Mouse (Mus musculus) CH12F3 (cell line): Measurements from ENCODE around the gene 2010111I01Rik.

Experiments
- in situ Hi-C: fragments of 300-500 bp; cut with MboI; formaldehyde crosslinking; loops from 2 replicates; pipeline ENCODE4 v1.14.3; 2020; ENCODE audit warnings: low sequenced_read_pairs

Gene 2010111I01Rik

GRCm38 (mm10) chr13:63016056-63016455 is 51.4 kb downstream of the 2010111I01Rik start:
- in situ Hi-C loops, result no loop called here

- in situ Hi-C loops, result no loop called here
These were observed 58.8 kb downstream of the 2010111I01Rik start for GRCm38 (mm10) chr13:63023243-63024217.

GRCm38 (mm10) chr13:63030023-63030422 is 65.3 kb downstream of the 2010111I01Rik start:
- in situ Hi-C loops, result no loop called here

GRCm38 (mm10) chr13:63031244-63031643 is 66.6 kb downstream of the 2010111I01Rik start:
- in situ Hi-C loops, result no loop called here

GRCm38 (mm10) chr13:63032304-63032830 is 67.7 kb downstream of the 2010111I01Rik start:
- in situ Hi-C loops, result no loop called here

- in situ Hi-C loops, result no loop called here
These were observed 68.3 kb downstream of the 2010111I01Rik start for GRCm38 (mm10) chr13:63032958-63033357.

GRCm38 (mm10) chr13:63033364-63033763 is 68.7 kb downstream of the 2010111I01Rik start:
- in situ Hi-C loops, result no loop called here

GRCm38 (mm10) chr13:63034666-63035065 is 70.0 kb downstream of the 2010111I01Rik start:
- in situ Hi-C loops, result no loop called here

GRCm38 (mm10) chr13:63037906-63038305 is 73.2 kb downstream of the 2010111I01Rik start:
- in situ Hi-C loops, result no loop called here

- in situ Hi-C loops, result no loop called here
These were observed 73.7 kb downstream of the 2010111I01Rik start for GRCm38 (mm10) chr13:63038415-63038814.

- in situ Hi-C loops, result no loop called here
These were observed 74.2 kb downstream of the 2010111I01Rik start for GRCm38 (mm10) chr13:63038871-63039270.

GRCm38 (mm10) chr13:63039326-63039725 is 74.6 kb downstream of the 2010111I01Rik start:
- in situ Hi-C loops, result no loop called here

- in situ Hi-C loops, result loop anchor here (10.0 kb wide), 1 partner anchor 285 kb away; no protein-coding TSS in a partner anchor
These were observed 75.2 kb downstream of the 2010111I01Rik start for GRCm38 (mm10) chr13:63039848-63040247.

- in situ Hi-C loops, result loop anchor here (10.0 kb wide), 1 partner anchor 279 kb away; no protein-coding TSS in a partner anchor
These were observed 81.0 kb downstream of the 2010111I01Rik start for GRCm38 (mm10) chr13:63045504-63046205.

GRCm38 (mm10) chr13:63046206-63047020 is 81.7 kb downstream of the 2010111I01Rik start:
- in situ Hi-C loops, result loop anchor here (10.0 kb wide), 1 partner anchor 278 kb away; no protein-coding TSS in a partner anchor

GRCm38 (mm10) chr13:63063706-63064105 is 99.0 kb downstream of the 2010111I01Rik start:
- in situ Hi-C loops, result no loop called here

GRCm38 (mm10) chr13:63066607-63067006 is 101.9 kb downstream of the 2010111I01Rik start:
- in situ Hi-C loops, result no loop called here

GRCm38 (mm10) chr13:63068371-63069136 is 103.9 kb downstream of the 2010111I01Rik start:
- in situ Hi-C loops, result no loop called here

- in situ Hi-C loops, result no loop called here
These were observed 107.2 kb downstream of the 2010111I01Rik start for GRCm38 (mm10) chr13:63071874-63072273.

GRCm38 (mm10) chr13:63072376-63072775 is 107.7 kb downstream of the 2010111I01Rik start:
- in situ Hi-C loops, result no loop called here
